Mouse (Mus musculus) bone marrow macrophage, adult 2 months (primary cell): ENCODE results near the gene Tbc1d22b.
A peak's percentile ranks its signal among the peaks of the same experiment; 100 is the strongest.

ENCODE experiments used
- CTCF ChIP-seq: IDR thresholded peaks from 2 replicates; pipeline ENCODE4 v1.5.1; 2012; ENCODE audit warnings: low read depth, mild to moderate bottlenecking, low read length, moderate library complexity
- POLR2A ChIP-seq: IDR thresholded peaks from 2 replicates; pipeline ENCODE4 v1.6.1; 2012; ENCODE audit warnings: mild to moderate bottlenecking, low read depth, low read length, borderline replicate concordance

DNA sequence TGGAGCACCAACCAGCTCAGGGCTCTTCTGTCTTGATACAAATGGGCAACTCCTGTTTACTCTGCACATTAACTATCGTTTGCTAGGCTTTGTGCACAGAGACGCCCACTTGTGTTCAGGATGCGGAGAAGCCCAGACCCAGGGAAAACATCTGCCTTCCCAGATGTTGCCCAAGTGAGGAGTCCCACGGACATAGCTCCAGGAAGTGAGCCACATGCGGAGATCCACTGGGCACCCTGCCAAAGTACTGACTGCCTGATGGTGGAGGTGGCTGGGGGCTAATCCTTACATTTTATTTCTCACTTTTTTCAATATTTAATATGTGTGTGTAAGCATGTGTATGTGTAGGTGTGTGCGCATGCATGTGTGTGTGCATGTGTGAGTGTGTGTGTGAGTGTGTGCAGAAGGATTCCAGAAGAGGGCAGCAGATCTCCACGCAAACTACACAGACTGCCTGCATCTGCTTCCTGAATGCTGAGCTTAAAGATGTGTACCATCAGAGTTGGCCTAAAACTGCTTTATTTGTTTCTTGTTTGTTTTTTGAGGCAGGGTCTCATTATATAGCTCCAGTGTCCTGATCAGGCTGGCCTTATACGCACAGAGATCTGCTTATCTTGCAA, 20.9 kb upstream of the Tbc1d22b start:
- TF ChIP-seq CTCF (peak; percentile 57; the same call in 1 of the 2 replicates), POLR2A (no peak)
